Mouse (Mus musculus) liver, postnatal 0 days (tissue): ENCODE measurements around the gene Tmem45a.

Experiments
- CTCF ChIP-seq: sonication (generic); IDR thresholded peaks from 2 replicates; pipeline ENCODE4 v1.5.1; 2016; ENCODE audit warnings: antibody characterized with exemption, low read depth
- EP300 ChIP-seq: IDR thresholded peaks from 2 replicates; pipeline ENCODE4 v1.6.1; 2016; ENCODE audit warnings: antibody characterized with exemption, low read depth, mild to moderate bottlenecking

DNA sequence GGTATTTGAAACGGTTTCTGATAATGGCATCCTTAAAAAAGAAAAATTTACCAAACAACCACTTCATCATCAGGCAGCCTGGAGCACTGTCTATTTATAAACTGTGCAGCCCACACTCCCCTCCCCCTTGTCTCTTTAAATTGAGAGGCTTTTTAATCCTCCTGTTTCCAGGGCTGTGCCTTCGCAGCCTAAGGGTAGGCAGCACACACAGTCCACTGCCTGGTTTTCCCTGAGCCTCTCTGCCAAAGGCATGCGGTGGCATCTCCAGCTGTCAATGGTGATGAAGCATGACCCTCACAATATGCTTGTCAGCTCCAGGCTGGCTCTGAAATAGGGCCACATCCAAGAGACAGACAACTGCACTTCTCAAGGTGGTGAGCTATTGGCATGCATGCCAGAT lies 42.1 kb upstream of the Tmem45a start, which contains the start of gene Lnp1:
- no peak for TF ChIP-seq EP300
- TF ChIP-seq CTCF, result no peak
